Mouse (Mus musculus) myocyte (in vitro differentiated cells): Measurements from ENCODE around the gene Ppbp.

ENCODE experiments used
- E2F4 ChIP-seq: IDR thresholded peaks from one replicate; pipeline ENCODE4 v1.6.1; 2011; ENCODE audit warnings: mild to moderate bottlenecking, control low read depth, moderate library complexity; ENCODE audit not compliant: insufficient read depth
- POLR2A ChIP-seq: IDR thresholded peaks from one replicate; pipeline ENCODE4 v1.6.1; 2011; ENCODE audit warnings: low read depth, mild to moderate bottlenecking, control low read depth, moderate library complexity; ENCODE audit not compliant: insufficient read length

GRCm38 (mm10) chr5:90785659-90786588 lies 17.6 kb downstream of the Ppbp start, which contains the start of gene Cxcl3:
- no peak for TF ChIP-seq E2F4
- no peak for TF ChIP-seq POLR2A
